Mouse (Mus musculus) splenic B cell, adult 2 months (primary cell): ENCODE data around the gene Zfp961.
"Not testable (repeated sequence)": the region's sequence is repeated elsewhere in the genome, so short reads cannot be mapped to it uniquely, and the experiment has no call there.

Experiments
- DNase-seq: peaks from one replicate; pipeline ENCODE4 v3.0.0-alpha.2; 2011; ENCODE audit warnings: low read depth, low spot score
- H3K27me3 ChIP-seq: 2 replicates; pipeline ENCODE4 v1.6.1; 2012; ENCODE audit warnings: mild to moderate bottlenecking, low read length, moderate library complexity, mixed read lengths; ENCODE audit not compliant: control insufficient read depth, poor library complexity, insufficient read depth, severe bottlenecking
- H3K36me3 ChIP-seq: 2 replicates; pipeline ENCODE4 v1.6.1; 2012; ENCODE audit warnings: mild to moderate bottlenecking, low read length, moderate library complexity, mixed read lengths; ENCODE audit not compliant: control insufficient read depth, poor library complexity, insufficient read depth, severe bottlenecking

Gene Zfp961

GRCm38 (mm10) chr8:71981032-71981431 lies 30.2 kb downstream of the Zfp961 start:
- peak; percentile 46 for DNase-seq
- Histone ChIP-seq H3K36me3 (no peaks in the 10 kb centered on the region), H3K27me3 (no peaks in the 10 kb centered on the region)

- peak; percentile 13 for DNase-seq
- Histone ChIP-seq H3K27me3 (no peaks in the 10 kb centered on the region), H3K36me3 (no peaks in the 10 kb centered on the region)
Observed at GRCm38 (mm10) chr8:71981456-71981855, 30.6 kb downstream of the Zfp961 start.

GRCm38 (mm10) chr8:71984601-71985000 lies 33.8 kb downstream of the Zfp961 start:
- no peaks in the 10 kb centered on the region for H3K27me3 ChIP-seq
- DNase-seq, result no peak
- no peaks in the 10 kb centered on the region for H3K36me3 ChIP-seq

DNA sequence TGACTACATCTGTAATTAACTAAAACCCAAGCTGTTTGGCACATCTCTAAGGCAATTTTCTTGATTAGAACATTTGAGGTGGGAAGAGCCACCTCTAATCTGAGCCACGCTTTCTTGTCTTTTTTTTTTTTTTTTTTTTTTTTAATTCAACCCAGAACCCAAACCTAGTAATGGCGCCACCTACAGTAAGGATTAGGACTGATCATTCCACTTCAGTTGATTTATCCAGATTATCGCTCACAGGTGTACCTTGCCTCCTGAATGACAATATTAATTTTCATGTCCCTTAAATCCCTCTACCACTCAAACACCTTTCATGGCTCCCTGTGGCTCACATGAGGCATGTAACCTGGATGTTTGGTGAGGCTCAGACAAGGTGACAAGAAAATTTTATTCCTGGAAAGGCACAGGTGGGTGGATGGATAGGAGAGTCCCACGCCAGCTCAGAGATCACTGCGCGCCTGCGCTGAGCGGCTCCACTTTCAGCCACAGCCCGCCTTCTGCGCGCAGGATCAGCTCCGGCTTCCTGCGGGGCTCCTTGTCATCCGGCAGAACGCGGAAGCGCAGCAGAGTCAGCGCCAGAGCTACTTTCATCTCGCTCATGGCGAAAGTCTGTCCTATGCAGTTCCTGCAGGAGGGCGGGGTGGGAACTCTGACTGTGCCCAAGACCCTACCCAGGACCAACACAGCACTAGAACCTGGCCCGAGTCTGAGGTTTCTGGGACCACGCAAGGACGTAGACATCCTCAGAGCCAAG lies 37.5 kb downstream of the Zfp961 start:
- Histone ChIP-seq H3K27me3 (no peaks in the 10 kb centered on the region), H3K36me3 (no peaks in the 10 kb centered on the region; the same call in 1 of the 2 replicates)
- DNase-seq, result peak; percentile 47

DNA sequence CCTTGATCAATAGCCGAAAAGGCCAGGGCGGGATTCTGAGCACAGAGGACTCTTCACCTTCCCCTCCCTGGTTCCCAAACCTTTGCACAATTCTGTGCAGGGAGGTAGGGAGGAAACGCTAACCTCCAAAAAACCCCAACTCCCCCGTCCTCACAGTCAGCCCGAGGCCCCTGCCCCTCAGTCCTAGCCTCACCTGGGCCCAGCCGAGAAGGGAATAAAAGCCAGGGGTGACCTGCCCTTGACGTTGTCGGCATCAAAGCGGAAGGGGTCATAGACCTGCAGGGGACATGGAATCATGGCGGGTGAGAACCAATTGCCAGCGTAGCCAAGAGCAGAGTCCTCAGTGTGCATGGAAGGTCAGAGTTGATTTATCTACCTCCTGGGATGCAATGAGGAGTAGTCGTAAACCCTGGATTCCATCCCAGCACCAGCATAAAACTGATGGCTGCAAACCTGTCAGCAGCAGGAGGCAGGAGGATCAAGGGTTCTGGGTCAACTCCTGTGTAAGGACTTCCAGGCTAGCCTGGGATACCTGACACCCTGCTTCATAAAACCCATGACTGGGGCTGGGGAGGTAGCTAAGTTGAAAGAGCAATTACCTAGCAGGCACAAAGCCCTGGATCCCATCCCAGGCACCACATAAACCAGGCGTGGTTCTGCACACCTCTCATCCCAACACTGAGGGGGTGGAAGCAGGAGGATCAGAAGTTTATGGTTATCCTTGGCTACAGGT lies 38.2 kb downstream of the Zfp961 start:
- Histone ChIP-seq H3K36me3 (no peaks in the 10 kb centered on the region; the same call in 1 of the 2 replicates), H3K27me3 (no peaks in the 10 kb centered on the region)
- no peak for DNase-seq

- DNase-seq, result peak; percentile 30
- peaks cover 8% of the 10 kb centered on the region for H3K36me3 ChIP-seq
- H3K27me3 ChIP-seq, result no peaks in the 10 kb centered on the region
Observed at GRCm38 (mm10) chr8:71999434-71999833, 48.6 kb downstream of the Zfp961 start.

- no peak for DNase-seq
- Histone ChIP-seq H3K27me3 (no peaks in the 10 kb centered on the region), H3K36me3 (peaks cover 8% of the 10 kb centered on the region)
Observed at GRCm38 (mm10) chr8:72000223-72000622, 49.4 kb downstream of the Zfp961 start.

- peaks cover 3% of the 10 kb centered on the region for H3K36me3 ChIP-seq
- DNase-seq, result no peak
- H3K27me3 ChIP-seq, result no peaks in the 10 kb centered on the region
Observed at GRCm38 (mm10) chr8:72002942-72003341, 52.1 kb downstream of the Zfp961 start.

- Histone ChIP-seq H3K27me3 (no peaks in the 10 kb centered on the region), H3K36me3 (no peaks in the 10 kb centered on the region)
- DNase-seq, result no peak
Observed at GRCm38 (mm10) chr8:72005912-72006311, 55.1 kb downstream of the Zfp961 start.

DNA sequence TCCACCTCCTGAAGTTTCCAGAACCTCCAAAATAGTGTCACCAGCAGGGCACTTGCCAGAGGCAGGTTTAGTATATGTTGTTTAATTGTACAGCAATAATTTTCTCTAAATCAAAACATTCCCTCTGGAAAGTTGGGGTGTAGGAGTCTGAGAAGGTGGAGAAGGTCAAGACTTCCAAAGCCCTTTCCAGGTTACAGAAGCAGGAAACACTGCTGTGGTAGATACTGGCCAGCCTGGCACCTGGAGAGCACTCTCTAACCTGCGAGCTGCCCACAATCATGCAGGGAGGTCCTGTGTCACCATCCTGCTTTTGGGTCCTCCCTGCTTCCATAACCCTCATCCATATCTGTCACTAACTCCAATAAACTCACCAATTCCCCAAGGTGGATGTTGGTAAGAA lies 55.9 kb downstream of the Zfp961 start:
- H3K36me3 ChIP-seq, result no peaks in the 10 kb centered on the region

DNA sequence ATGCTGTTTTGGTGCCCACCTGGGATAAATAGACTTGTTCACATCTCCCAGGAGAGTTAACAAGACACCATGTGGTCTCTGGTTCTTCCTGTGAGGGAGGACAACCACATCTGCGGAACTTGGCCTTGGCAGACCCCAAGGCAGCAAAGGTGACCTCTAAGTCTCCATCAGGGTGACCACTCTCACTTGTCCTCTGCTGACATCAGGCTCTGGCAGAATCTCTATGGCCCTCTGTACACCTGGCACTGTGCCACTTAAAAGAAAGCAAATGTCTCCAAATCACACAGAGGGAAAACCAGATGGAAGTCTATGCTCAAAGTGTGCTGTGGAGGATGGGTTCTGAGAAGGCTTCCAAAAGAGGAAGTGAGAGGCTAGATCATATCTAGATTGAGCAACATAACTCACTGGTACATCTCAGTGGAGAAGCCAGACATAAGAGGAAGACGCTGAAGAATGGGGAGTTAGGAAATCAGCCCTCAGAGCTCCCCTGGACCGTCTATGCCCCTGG lies 57.4 kb downstream of the Zfp961 start:
- DNase-seq, result peak; percentile 74
- Histone ChIP-seq H3K36me3 (no peaks in the 10 kb centered on the region), H3K27me3 (no peaks in the 10 kb centered on the region)

More for the DNA sequence above, 55.9 kb downstream of the Zfp961 start:
- H3K27me3 ChIP-seq, result no peaks in the 10 kb centered on the region
- DNase-seq, result no peak

DNA sequence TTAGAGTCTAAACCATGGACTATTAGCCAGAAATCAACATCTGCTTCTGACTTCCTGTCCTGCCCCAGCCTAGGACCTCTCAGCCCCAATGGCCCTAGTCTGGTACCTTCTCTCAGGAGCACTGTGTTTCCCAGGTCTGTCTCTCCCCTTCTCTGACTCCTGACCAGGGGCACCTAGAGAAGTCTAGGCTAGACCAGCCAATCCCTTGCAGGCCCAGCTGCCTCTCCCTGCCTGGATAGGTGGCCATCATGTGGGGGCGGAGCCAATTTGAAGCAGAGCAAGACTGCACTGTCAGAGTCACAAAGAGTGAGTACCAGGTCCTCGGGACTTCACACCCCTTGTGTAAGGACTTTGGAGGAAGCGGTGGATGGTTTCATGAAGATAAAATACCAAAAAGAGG lies 58.6 kb downstream of the Zfp961 start, which contains the start of gene Cyp4f18:
Gene Cyp4f18, minus strand, starts transcription at position 154 of the 400 bp plus-strand sequence.
- Histone ChIP-seq H3K27me3 (no peaks in the 10 kb centered on the region), H3K36me3 (no peaks in the 10 kb centered on the region)
- peak; percentile 50 for DNase-seq

DNA sequence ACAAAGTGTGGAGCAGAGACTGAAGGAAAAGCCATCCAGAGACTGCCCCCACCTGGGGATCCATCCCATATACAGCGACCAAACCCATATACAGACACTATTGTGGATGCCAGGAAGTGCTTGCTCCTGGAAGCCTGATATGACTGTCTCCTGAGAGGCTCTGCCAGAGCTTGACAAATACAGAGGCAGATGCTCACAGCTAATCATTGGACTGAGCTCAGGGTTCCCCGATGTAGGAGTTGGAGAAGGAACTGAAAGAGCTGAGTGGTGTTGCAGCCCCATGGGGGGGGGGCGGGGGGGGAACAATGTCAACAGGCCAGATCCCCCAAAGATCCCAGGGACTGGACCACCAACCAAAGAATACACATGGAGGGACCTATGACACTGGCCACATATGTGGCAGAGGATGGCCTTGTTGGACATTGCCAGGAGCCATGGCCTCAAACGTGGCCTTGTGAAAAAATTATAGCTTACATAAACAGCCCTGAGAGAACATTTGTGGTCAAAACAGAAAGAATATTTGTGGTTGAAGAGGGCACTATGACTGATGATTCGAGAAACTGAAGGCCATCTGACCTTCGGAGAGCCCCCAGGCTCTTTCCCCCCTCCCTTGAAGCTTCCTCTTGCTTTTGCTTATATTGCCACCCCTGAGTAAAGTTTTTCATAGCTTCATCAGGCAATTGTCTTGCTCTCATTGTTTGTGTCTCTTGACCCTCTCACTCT lies 62.8 kb downstream of the Zfp961 start:
- DNase-seq, result peak; percentile 43
- not testable (repeated sequence) for H3K27me3 ChIP-seq, H3K36me3 ChIP-seq

DNA sequence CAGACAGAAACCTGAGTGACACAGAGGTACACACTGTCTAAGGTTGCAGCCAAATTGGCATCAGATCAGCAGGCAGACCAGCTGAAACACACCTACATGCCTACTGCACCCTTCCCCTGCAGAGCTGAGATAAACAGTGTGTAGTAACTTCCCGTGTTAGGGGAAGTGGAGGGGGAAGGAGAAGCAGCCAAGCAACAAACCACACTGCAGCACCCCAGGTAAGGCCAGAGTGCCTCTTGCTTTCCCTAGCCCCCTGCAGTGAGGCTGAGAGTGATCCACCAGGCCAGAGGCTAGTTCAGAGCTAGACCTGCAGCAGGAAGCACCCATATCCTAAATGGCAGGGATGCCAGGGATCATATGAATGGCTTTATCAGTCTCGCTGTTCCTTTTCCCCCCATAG lies 66.5 kb downstream of the Zfp961 start:
- peak; percentile 58 for DNase-seq
- H3K36me3 ChIP-seq, result not testable (repeated sequence)

GRCm38 (mm10) chr8:72018141-72018540 lies 67.3 kb downstream of the Zfp961 start:
- H3K27me3 ChIP-seq, result no peaks in the 10 kb centered on the region
- no peaks in the 10 kb centered on the region for H3K36me3 ChIP-seq
- no peak for DNase-seq

More for the DNA sequence above, 66.5 kb downstream of the Zfp961 start:
- not testable (repeated sequence) for H3K27me3 ChIP-seq
